8 mouse cellular contexts compared by ENCODE assay signal in genomic region chr6:126163861-126164755, GRCm38 (mm10). TPM values are rescaled to one million over a fixed set of nuclear protein-coding genes. Genes with fewer than 3 reads are reported as not detected.
DNase-seq lines count a peak whose midpoint lies in the region; ATAC-seq and TF ChIP-seq lines count a peak whose summit lies in the region.

No protein-coding gene starts in this region.

- intact Hi-C loops in left cerebral cortex, adult 2 months (cut with DNase I): loop anchor here (5.0 to 10.0 kb wide), 2 partner anchors 168 to 211 kb away; no protein-coding TSS in a partner anchor
- intact Hi-C loops in left cerebral cortex, postnatal 25 days (cut with DNase I): no loop called here

- H3K4me3 ChIP-seq in left cerebral cortex, adult 2 months: peak overlapping the region; percentile 43
- peak overlapping the region; percentile 67 for H3K4me3 ChIP-seq in embryonic facial prominence, embryonic 13.5 days
- peak overlapping the region; percentile 52 for H3K4me3 ChIP-seq in intestine, embryonic 14.5 days (ENCODE audit: low read depth, low read length)
- H3K4me3 ChIP-seq in midbrain, embryonic 15.5 days: peak overlapping the region; percentile 34

- H3K27me3 ChIP-seq in embryonic facial prominence, embryonic 13.5 days: no peaks in the 10 kb centered on the region
- H3K27me3 ChIP-seq in intestine, embryonic 14.5 days (replicated peaks; ENCODE audit: control insufficient read depth, insufficient read depth, low read length): peaks cover 13% of the 10 kb centered on the region; the same call in 1 of the 2 replicates
- peaks cover 63% of the 10 kb centered on the region for H3K27me3 ChIP-seq in midbrain, embryonic 15.5 days (replicated peaks)

- no peak overlapping the region for H3K27ac ChIP-seq in left cerebral cortex, adult 2 months
- H3K27ac ChIP-seq in embryonic facial prominence, embryonic 13.5 days: peak overlapping the region; percentile 86
- peak overlapping the region; percentile 43; the same call in 1 of the 2 replicates for H3K27ac ChIP-seq in intestine, embryonic 14.5 days (ENCODE audit: low read depth)
- no peak overlapping the region for H3K27ac ChIP-seq in midbrain, embryonic 15.5 days

- H3K9me3 ChIP-seq in embryonic facial prominence, embryonic 13.5 days: no peaks in the 10 kb centered on the region
- H3K9me3 ChIP-seq in intestine, embryonic 14.5 days (ENCODE audit: control insufficient read depth, low read length): no peaks in the 10 kb centered on the region
- H3K9me3 ChIP-seq in midbrain, embryonic 15.5 days: no peaks in the 10 kb centered on the region

- no peak for ATAC-seq in embryonic facial prominence, embryonic 13.5 days (ENCODE audit: insufficient number of reproducible peaks, insufficient read depth, low FRiP score, low TSS enrichment, low read depth)
- ATAC-seq in intestine, embryonic 14.5 days (replicated peaks; ENCODE audit: low FRiP score, low TSS enrichment, low read depth): no peak
- peak; percentile 46 for ATAC-seq in midbrain, embryonic 15.5 days (replicated peaks)
- ATAC-seq in erythroid progenitor cell, adult 5-6 weeks (replicated peaks; ENCODE audit: low FRiP score, poor library complexity, severe bottlenecking): no peak

- H3K4me2 ChIP-seq in embryonic facial prominence, embryonic 13.5 days: peak overlapping the region; percentile 91
- peak overlapping the region; percentile 82 for H3K4me2 ChIP-seq in intestine, embryonic 14.5 days (ENCODE audit: low read length)
- H3K4me2 ChIP-seq in midbrain, embryonic 15.5 days: peak overlapping the region; percentile 61

- H3K4me1 ChIP-seq in embryonic facial prominence, embryonic 13.5 days: peaks cover 65% of the 10 kb centered on the region
- H3K4me1 ChIP-seq in intestine, embryonic 14.5 days (replicated peaks; ENCODE audit: control insufficient read depth, insufficient read depth, low read length): peaks cover 34% of the 10 kb centered on the region
- H3K4me1 ChIP-seq in midbrain, embryonic 15.5 days: peaks cover 41% of the 10 kb centered on the region

- peaks cover 4% of the 10 kb centered on the region; the same call in 1 of the 2 replicates for H3K36me3 ChIP-seq in embryonic facial prominence, embryonic 13.5 days
- no peaks in the 10 kb centered on the region for H3K36me3 ChIP-seq in intestine, embryonic 14.5 days (ENCODE audit: control insufficient read depth, insufficient read depth, low read length)
- H3K36me3 ChIP-seq in midbrain, embryonic 15.5 days (replicated peaks): no peaks in the 10 kb centered on the region

- peak overlapping the region; percentile 80 for H3K9ac ChIP-seq in embryonic facial prominence, embryonic 13.5 days
- H3K9ac ChIP-seq in intestine, embryonic 14.5 days (ENCODE audit: low read length): peak overlapping the region; percentile 50
- no peak overlapping the region for H3K9ac ChIP-seq in midbrain, embryonic 15.5 days

- under 1% methylated on average over 41 of the region's 41 CpGs for WGBS in embryonic facial prominence, embryonic 13.5 days
- WGBS in intestine, embryonic 14.5 days: 1% methylated on average over 41 of the region's 41 CpGs
- 1% methylated on average over 41 of the region's 41 CpGs for WGBS in midbrain, embryonic 15.5 days

- no peak for TF ChIP-seq CTCF in left cerebral cortex, adult 2 months (IDR thresholded peaks at IDR 0.05)

- no peak for DNase-seq in left cerebral cortex, adult 2 months (ENCODE audit: extremely low spot score in 1 of 2, low spot score in 2 of 2)
- DNase-seq in left cerebral cortex, postnatal 25 days (ENCODE audit: low spot score in 2 of 2): no peak
- DNase-seq in intestine, embryonic 14.5 days (ENCODE audit: low spot score): peak; percentile 76
- DNase-seq in thymus, postnatal 14 days: no peak
- DNase-seq in right cerebral cortex, postnatal 10 days (ENCODE audit: low spot score in 2 of 2): no peak

RNA-seq across cellular contexts. Expression of gene Ntf3, which starts 2.6 kb away (rescaled TPM):
- 1 to 10 TPM; 2.8 to 3.3 TPM for total RNA-seq in left cerebral cortex, adult 2 months (2021)
- 1 to 10 TPM; 2.7 to 3.0 TPM for total RNA-seq in left cerebral cortex, postnatal 25 days (2021)
- 35.3 and 41.1 TPM in 2 replicates for polyA plus RNA-seq in embryonic facial prominence, embryonic 13.5 days (2015; fragmentation: Nextera tagmentation; extraction: Ambion mirVana)
- polyA plus RNA-seq in intestine, embryonic 14.5 days (2014; fragmentation: Nextera tagmentation; extraction: Ambion mirVana): 9.9 and 13.2 TPM in 2 replicates
- polyA plus RNA-seq in midbrain, embryonic 15.5 days (2015; fragmentation: Nextera tagmentation; extraction: Ambion mirVana): 1.3 and 2.3 TPM in 2 replicates
- total RNA-seq in erythroid progenitor cell, adult 5-6 weeks (2015; ENCODE audit: low replicate concordance): not detected in 2 replicates
- not detected in 2 replicates for total RNA-seq in erythroid progenitor cell, adult 5-6 weeks (2017; ENCODE audit: low replicate concordance)

Comparison
In these comparisons a context has a peak if more than half of its experiments do, and no peak if none do; other contexts are left out.
1. H3K27ac ChIP-seq: peak in embryonic facial prominence, embryonic 13.5 days (single experiment) and intestine, embryonic 14.5 days (single experiment); none in left cerebral cortex, adult 2 months (single experiment) and midbrain, embryonic 15.5 days (single experiment).
2. Peak in every context shown above with its lines, with median percentiles within 50 percentile points of each other: H3K4me3 ChIP-seq and H3K4me2 ChIP-seq.